Mouse (Mus musculus) MEL (cell line): ENCODE measurements around the gene Lamp2. TPM values are rescaled to one million over a fixed set of nuclear protein-coding genes. Genes with fewer than 3 reads are reported as not detected.
"Not testable (repeated sequence)": the region's sequence is repeated elsewhere in the genome, so short reads cannot be mapped to it uniquely, and the experiment has no call there.

Experiments used
- DNase-seq: peaks from one replicate; pipeline ENCODE4 v3.0.0; 2011; ENCODE audit warnings: low read depth, low spot score
- H3K27ac ChIP-seq: 2 replicates; pipeline ENCODE4 v1.5.1; 2012; ENCODE audit warnings: low read depth, mild to moderate bottlenecking, control low read depth, low read length, moderate library complexity; ENCODE audit not compliant: control insufficient read depth
- H3K27me3 ChIP-seq, 2 experiments: fragments of 150-350 bp in 1 of 2; sonication (generic) in 1 of 2; 2 replicates each; pipeline ENCODE4 v1.6.1; 2012; ENCODE audit warnings: low read length in 2 of 2, mild to moderate bottlenecking in 2 of 2, improper control_type of control experiment in 1 of 2, moderate library complexity in 1 of 2; ENCODE audit not compliant: insufficient read depth in 2 of 2, control insufficient read depth in 1 of 2
- H3K36me3 ChIP-seq, 2 experiments: 2 replicates each; pipeline ENCODE4 v1.6.1; 2012 to 2014; ENCODE audit warnings: low read length in 2 of 2, improper control_type of control experiment in 1 of 2, inconsistent platforms in 1 of 2, mild to moderate bottlenecking in 1 of 2; ENCODE audit not compliant: insufficient read depth in 2 of 2, control insufficient read depth in 1 of 2
- H3K4me1 ChIP-seq, 2 experiments: fragments of 150-350 bp in 1 of 2; sonication (generic) in 1 of 2; 2 replicates each; pipeline ENCODE4 v1.6.1; 2012; ENCODE audit warnings: low read length in 2 of 2, improper control_type of control experiment in 1 of 2, mild to moderate bottlenecking in 1 of 2; ENCODE audit not compliant: insufficient read depth in 2 of 2, control insufficient read depth in 1 of 2
- H3K4me3 ChIP-seq, 2 experiments: fragments of 150-350 bp in 1 of 2; sonication (generic) in 1 of 2; 2 replicates each; pipeline ENCODE4 v1.5.1; 2012; ENCODE audit warnings: low read depth in 2 of 2, low read length in 2 of 2, mild to moderate bottlenecking in 2 of 2, moderate library complexity in 2 of 2, control low read depth in 1 of 2, improper control_type of control experiment in 1 of 2; ENCODE audit not compliant: control insufficient read depth in 1 of 2, insufficient read depth in 1 of 2
- H3K79me2 ChIP-seq: 2 replicates; pipeline ENCODE4 v1.6.1; 2012; ENCODE audit warnings: mild to moderate bottlenecking, low read length, moderate library complexity; ENCODE audit not compliant: control insufficient read depth, poor library complexity, insufficient read depth
- H3K9ac ChIP-seq: 2 replicates; pipeline ENCODE4 v1.6.1; 2012; ENCODE audit warnings: low read depth, mild to moderate bottlenecking, control low read depth, low read length, moderate library complexity; ENCODE audit not compliant: control insufficient read depth, poor library complexity, severe bottlenecking
- H3K9me3 ChIP-seq: fragments of 150-350 bp; sonication (generic); replicated peaks from 2 replicates; pipeline ENCODE4 v1.6.1; 2012; ENCODE audit warnings: mild to moderate bottlenecking, low read length, improper control_type of control experiment, moderate library complexity; ENCODE audit not compliant: insufficient read depth
- BHLHE40 ChIP-seq: IDR thresholded peaks from 2 replicates; pipeline ENCODE4 v1.6.1; 2012; ENCODE audit warnings: low read depth, mild to moderate bottlenecking, inconsistent platforms, low read length, improper control_type of control experiment, borderline replicate concordance
- E2F4 ChIP-seq: IDR thresholded peaks from 2 replicates; pipeline ENCODE4 v1.6.1; 2011; ENCODE audit warnings: low read depth, low read length, improper control_type of control experiment, borderline replicate concordance
- JUND ChIP-seq: IDR thresholded peaks from 2 replicates; pipeline ENCODE4 v1.6.1; 2011; ENCODE audit warnings: low read depth, mild to moderate bottlenecking, improper control_type of control experiment, low read length
- MAFK ChIP-seq: IDR thresholded peaks from 2 replicates; pipeline ENCODE4 v1.6.1; 2011; ENCODE audit warnings: low read depth, mild to moderate bottlenecking, low read length, improper control_type of control experiment, borderline replicate concordance
- MXI1 ChIP-seq: IDR thresholded peaks from 2 replicates; pipeline ENCODE4 v1.6.1; 2011; ENCODE audit warnings: mild to moderate bottlenecking, low read depth, low read length, improper control_type of control experiment
- NELFE ChIP-seq: IDR thresholded peaks from 2 replicates; pipeline ENCODE4 v1.6.1; 2011; ENCODE audit warnings: low read depth, low read length, improper control_type of control experiment
- POLR2AphosphoS5 ChIP-seq: IDR thresholded peaks from 2 replicates; pipeline ENCODE4 v1.6.1; 2012; ENCODE audit warnings: low read depth, borderline replicate concordance, mild to moderate bottlenecking, inconsistent platforms, low read length, moderate library complexity, mixed read lengths
- RCOR1 ChIP-seq: IDR thresholded peaks from 2 replicates; pipeline ENCODE4 v1.6.1; 2012; ENCODE audit warnings: low read depth, mild to moderate bottlenecking, inconsistent platforms, low read length, improper control_type of control experiment
- TAL1 ChIP-seq: IDR thresholded peaks from 2 replicates; pipeline ENCODE4 v1.6.1; 2012; ENCODE audit warnings: mild to moderate bottlenecking, inconsistent platforms, low read length, moderate library complexity, mixed read lengths
- TBP ChIP-seq: IDR thresholded peaks from 2 replicates; pipeline ENCODE4 v1.8.0; 2011; ENCODE audit warnings: low read depth, low read length, improper control_type of control experiment
- TCF12 ChIP-seq: IDR thresholded peaks from 2 replicates; pipeline ENCODE4 v1.6.1; 2014; ENCODE audit warnings: low read depth, mild to moderate bottlenecking, inconsistent platforms, low read length, improper control_type of control experiment, moderate library complexity
- UBTF ChIP-seq: IDR thresholded peaks from 2 replicates; pipeline ENCODE4 v1.6.1; 2012; ENCODE audit warnings: low read depth, mild to moderate bottlenecking, inconsistent platforms, low read length, improper control_type of control experiment, moderate library complexity, borderline replicate concordance; ENCODE audit not compliant: insufficient read depth
- ZC3H11A ChIP-seq: IDR thresholded peaks from 2 replicates; pipeline ENCODE4 v1.6.1; 2012; ENCODE audit warnings: low read depth, mild to moderate bottlenecking, inconsistent platforms, low read length, improper control_type of control experiment
- polyA plus RNA-seq, 2 experiments: library from polyadenylated mRNA; stranded (reverse) in 1 of 2; unstranded in 1 of 2; fragments of >175 nt in 1 of 2; fragments of >200 nt in 1 of 2; gene quantifications; 2 replicates each; pipeline versions ENCODE4 v1.2.1 to v1.2.4; 2012; ENCODE audit warnings: low replicate concordance in 2 of 2, low read depth in 1 of 2; ENCODE audit not compliant: insufficient read length in 2 of 2, insufficient read depth in 1 of 2, missing spikeins in 1 of 2
- total RNA-seq: library from RNA; depleted of rRNA; stranded (reverse); fragments of 300-350 nt; gene quantifications from 2 replicates; pipeline ENCODE4 v1.2.3, GENCODE M21; 2012

Lamp2 gene
- total and polyA plus RNA-seq, 3 experiments: 20.6 to 80.5 (median 28.9) TPM

DNA sequence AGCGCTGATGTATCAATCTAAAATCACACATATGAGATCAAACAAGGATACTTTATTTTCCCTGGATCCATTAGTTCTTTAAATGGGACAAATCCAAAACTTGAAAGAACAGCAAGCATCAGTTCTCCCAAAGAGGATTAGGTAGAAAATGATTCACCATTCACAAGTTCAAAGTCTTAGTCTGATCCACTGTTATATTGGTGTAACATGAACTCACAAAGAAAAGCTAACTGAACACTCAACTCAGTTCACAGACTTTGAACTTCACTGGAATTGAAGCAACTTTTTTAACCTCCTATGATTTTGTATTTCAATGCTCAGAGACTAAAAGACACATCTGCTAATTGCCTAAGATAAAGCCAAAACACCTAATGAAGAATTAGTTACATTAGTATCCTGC lies 56.6 kb downstream of the Lamp2 start:
- Histone ChIP-seq H3K4me1 (no peaks in the 10 kb centered on the region; a peak in 1 of 4 replicates), H3K9me3 (no peaks in the 10 kb centered on the region), H3K36me3 (no peaks in the 10 kb centered on the region; a peak in 1 of 4 replicates), H3K9ac (no peak overlapping the region), H3K27me3 (no peaks in the 10 kb centered on the region), H3K79me2 (no peaks in the 10 kb centered on the region), H3K4me3 (no peak overlapping the region), H3K27ac (no peak overlapping the region)
- DNase-seq: no peak
- no peak for TF ChIP-seq NELFE
- no peak for TF ChIP-seq POLR2AphosphoS5
- no peak for TF ChIP-seq E2F4
- TF ChIP-seq UBTF: no peak
- no peak for TF ChIP-seq TAL1
- no peak for TF ChIP-seq ZC3H11A
- no peak for TF ChIP-seq TBP
- TF ChIP-seq MAFK: no peak
- TF ChIP-seq BHLHE40: no peak

GRCm38 (mm10) chrX:38373169-38373568 lies 83.1 kb downstream of the Lamp2 start:
- not testable (repeated sequence) for H3K9me3 ChIP-seq, H3K4me1 ChIP-seq, H3K36me3 ChIP-seq, H3K27me3 ChIP-seq, H3K4me3 ChIP-seq, H3K27ac ChIP-seq, H3K79me2 ChIP-seq, DNase-seq, H3K9ac ChIP-seq

DNA sequence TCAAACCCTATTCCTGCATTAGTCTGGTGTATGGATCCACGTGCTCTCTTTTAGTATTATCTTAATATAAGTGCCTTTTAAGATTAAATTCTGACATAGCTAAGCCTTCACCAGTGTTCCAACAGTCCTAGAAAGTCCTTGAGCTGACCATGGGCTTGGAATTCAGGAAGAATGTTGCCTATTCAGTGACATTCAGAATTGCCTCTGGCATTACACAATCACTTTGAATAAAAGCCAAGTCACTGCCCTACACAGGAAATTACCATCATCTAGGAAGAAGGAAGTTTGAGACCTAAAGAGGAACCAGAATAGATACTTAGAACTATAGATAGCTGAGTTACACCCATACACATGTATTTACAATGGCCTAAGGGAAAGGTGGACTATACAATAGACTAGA lies 91.6 kb downstream of the Lamp2 start:
- not testable (repeated sequence) for H3K9ac ChIP-seq, H3K36me3 ChIP-seq, H3K27ac ChIP-seq, H3K4me1 ChIP-seq, H3K4me3 ChIP-seq, H3K79me2 ChIP-seq, H3K9me3 ChIP-seq, H3K27me3 ChIP-seq
- peak; percentile 4 for DNase-seq

- Histone ChIP-seq H3K79me2 (no peaks in the 10 kb centered on the region), H3K27ac (no peak overlapping the region), H3K4me1 (no peaks in the 10 kb centered on the region), H3K9ac (no peak overlapping the region), H3K27me3 (no peaks in the 10 kb centered on the region), H3K36me3 (no peaks in the 10 kb centered on the region), H3K4me3 (no peak overlapping the region), H3K9me3 (no peaks in the 10 kb centered on the region)
- DNase-seq: no peak
- TF ChIP-seq TCF12: no peak
- TF ChIP-seq RCOR1: no peak
- no peak for TF ChIP-seq MAFK
- no peak for TF ChIP-seq JUND
- no peak for TF ChIP-seq MXI1
Observed at GRCm38 (mm10) chrX:38362016-38362415, 94.2 kb downstream of the Lamp2 start.
